Mouse (Mus musculus) bone marrow macrophage, adult 2 months (primary cell): ENCODE measurements around the gene Defb45.

ENCODE experiments used
- CTCF ChIP-seq: IDR thresholded peaks from 2 replicates; pipeline ENCODE4 v1.5.1; 2012; ENCODE audit warnings: low read depth, mild to moderate bottlenecking, low read length, moderate library complexity
- POLR2A ChIP-seq: IDR thresholded peaks from 2 replicates; pipeline ENCODE4 v1.6.1; 2012; ENCODE audit warnings: mild to moderate bottlenecking, low read depth, low read length, borderline replicate concordance

DNA sequence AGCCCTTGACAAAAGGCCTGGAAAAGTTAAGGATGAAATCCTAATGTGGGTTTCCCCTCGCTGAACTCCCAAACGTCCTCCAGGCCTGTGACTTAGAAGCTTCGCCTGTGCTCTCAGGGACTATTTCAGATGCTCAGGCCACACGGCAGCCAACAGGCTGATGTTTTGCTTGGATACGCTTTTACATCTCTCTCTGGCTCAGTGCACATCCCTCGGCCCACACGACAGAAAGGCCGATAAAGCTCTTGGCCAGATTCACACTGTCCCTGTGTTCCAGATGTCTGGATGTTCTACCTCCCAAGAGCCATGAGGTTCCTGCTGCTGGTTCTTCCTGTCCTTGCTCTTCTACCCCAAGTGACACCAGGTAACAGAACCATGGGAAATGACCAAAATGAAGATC is 25.7 kb downstream of the Defb45 start:
- no peak for TF ChIP-seq CTCF
- no peak for TF ChIP-seq POLR2A
